Comparison of ENCODE assay signal across 23 mouse cellular contexts in genomic region chr4:150510036-150510435, GRCm38 (mm10).
DNase-seq lines count a peak whose midpoint lies in the region; ATAC-seq and TF ChIP-seq lines count a peak whose summit lies in the region.
"Had no signal": no experiment of that assay in that cellular context is flagged by ENCODE, and none has a peak within 500 bp of the region (broad histone marks: within the 10 kb centered on the region; RNA-seq: fewer than 3 reads in every experiment).

No protein-coding gene starts in this region.

- H3K4me2 ChIP-seq in neural tube, embryonic 13.5 days = no peak overlapping the region
- no peak overlapping the region for H3K4me2 ChIP-seq in intestine, embryonic 15.5 days (replicated peaks)
- H3K4me2 ChIP-seq: embryonic facial prominence, embryonic 13.5 days; forebrain, embryonic 12.5 days; forebrain, embryonic 15.5 days; heart, embryonic 11.5 days; hindbrain, embryonic 12.5 days; hindbrain, embryonic 15.5 days had no signal

- no peak overlapping the region for H3K4me3 ChIP-seq in left cerebral cortex, adult 2 months
- H3K4me3 ChIP-seq in neural tube, embryonic 13.5 days = no peak overlapping the region
- no peak overlapping the region for H3K4me3 ChIP-seq in intestine, embryonic 15.5 days (replicated peaks)
- H3K4me3 ChIP-seq: embryonic facial prominence, embryonic 10.5 days; embryonic facial prominence, embryonic 13.5 days; erythroblast, embryonic 14.5 days; forebrain, embryonic 12.5 days; forebrain, embryonic 15.5 days; gastrocnemius, adult 2 months; hindbrain, embryonic 12.5 days; hindbrain, embryonic 15.5 days had no signal

- no peak for ATAC-seq in neural tube, embryonic 13.5 days (ENCODE audit: low read depth)
- no peak for ATAC-seq in intestine, embryonic 15.5 days
- ATAC-seq: CD4-positive, CD25-positive, alpha-beta regulatory T cell, adult 4 months; forebrain, embryonic 15.5 days had no signal

- DNase-seq in left cerebral cortex, adult 2 months (ENCODE audit: extremely low spot score in 1 of 2, low spot score in 2 of 2) = no peak
- DNase-seq in left cerebral cortex, postnatal 10 days (ENCODE audit: extremely low spot score in 1 of 2, low spot score in 2 of 2) = no peak
- no peak for DNase-seq in neural tube, embryonic 10.5 days (ENCODE audit: extremely low spot score, low spot score)
- DNase-seq in telencephalon, adult 2 months (ENCODE audit: low read depth, low spot score) = peak; percentile 66
- DNase-seq: adrenal gland, adult 2 months; adrenal gland, postnatal 14 days; cerebellum, adult 11-12 months; cerebellum, adult 8-10 months; cerebellum, postnatal 14 days; gastrocnemius, adult 2 months; gastrocnemius, postnatal 14 days; heart, adult 11 months had no signal

- TF ChIP-seq CTCF in left cerebral cortex, adult 2 months (IDR thresholded peaks at IDR 0.05) = no peak

- no peaks in the 10 kb centered on the region for H3K4me1 ChIP-seq in neural tube, embryonic 13.5 days (replicated peaks)
- H3K4me1 ChIP-seq in intestine, embryonic 15.5 days (replicated peaks) = no peaks in the 10 kb centered on the region
- H3K4me1 ChIP-seq: embryonic facial prominence, embryonic 10.5 days; embryonic facial prominence, embryonic 13.5 days; forebrain, embryonic 12.5 days; forebrain, embryonic 15.5 days; hindbrain, embryonic 12.5 days; hindbrain, embryonic 15.5 days had no signal

- H3K36me3 ChIP-seq in neural tube, embryonic 13.5 days = peaks cover 44% of the 10 kb centered on the region
- 0 out of 2 replicates have a peak, but pooled peaks cover 5% of the 10 kb centered on the region for H3K36me3 ChIP-seq in intestine, embryonic 15.5 days

- H3K27ac ChIP-seq in left cerebral cortex, adult 2 months = peak overlapping the region; percentile 50; the same call in 1 of the 2 replicates
- 0 out of 2 replicates have a peak overlapping the region, but pooled peaks have one; percentile 9 for H3K27ac ChIP-seq in neural tube, embryonic 13.5 days (replicated peaks)
- H3K27ac ChIP-seq in intestine, embryonic 15.5 days = no peak overlapping the region
- H3K27ac ChIP-seq: embryonic facial prominence, embryonic 10.5 days; embryonic facial prominence, embryonic 13.5 days; forebrain, embryonic 12.5 days; forebrain, embryonic 15.5 days; gastrocnemius, adult 2 months; hindbrain, embryonic 12.5 days; hindbrain, embryonic 15.5 days had no signal

- H3K27me3 ChIP-seq in neural tube, embryonic 13.5 days = no peaks in the 10 kb centered on the region
- H3K27me3 ChIP-seq in intestine, embryonic 15.5 days (replicated peaks) = no peaks in the 10 kb centered on the region
- H3K27me3 ChIP-seq: embryonic facial prominence, embryonic 13.5 days; forebrain, embryonic 12.5 days; forebrain, embryonic 15.5 days; hindbrain, embryonic 12.5 days; hindbrain, embryonic 15.5 days had no signal

- H3K9me3 ChIP-seq in neural tube, embryonic 13.5 days = no peaks in the 10 kb centered on the region
- no peaks in the 10 kb centered on the region for H3K9me3 ChIP-seq in intestine, embryonic 15.5 days
- H3K9me3 ChIP-seq: embryonic facial prominence, embryonic 10.5 days; embryonic facial prominence, embryonic 13.5 days; forebrain, embryonic 12.5 days; forebrain, embryonic 15.5 days; hindbrain, embryonic 12.5 days; hindbrain, embryonic 15.5 days had no signal

- H3K9ac ChIP-seq in neural tube, embryonic 13.5 days = no peak overlapping the region
- H3K9ac ChIP-seq in intestine, embryonic 15.5 days = no peak overlapping the region
- H3K9ac ChIP-seq: embryonic facial prominence, embryonic 13.5 days; forebrain, embryonic 12.5 days; forebrain, embryonic 15.5 days; hindbrain, embryonic 12.5 days; hindbrain, embryonic 15.5 days had no signal

- 88% methylated on average over 2 of the region's 2 CpGs for WGBS in neural tube, embryonic 13.5 days
- WGBS in intestine, embryonic 15.5 days = 86% methylated on average over 2 of the region's 2 CpGs

- intact Hi-C loops in left cerebral cortex, adult 2 months (cut with DNase I) = no loop called here
- intact Hi-C loops in left cerebral cortex, postnatal 10 days (cut with DNase I) = no loop called here
